Mouse (Mus musculus): Measurements from ENCODE around the gene Rapgef3. TPM values are rescaled to one million over a fixed set of nuclear protein-coding genes. Genes with fewer than 3 reads are reported as not detected.

Rapgef3 gene
- total and polyA plus RNA-seq, 3 experiments, result 6.6 to 7.4 TPM; not detected in 1

DNA sequence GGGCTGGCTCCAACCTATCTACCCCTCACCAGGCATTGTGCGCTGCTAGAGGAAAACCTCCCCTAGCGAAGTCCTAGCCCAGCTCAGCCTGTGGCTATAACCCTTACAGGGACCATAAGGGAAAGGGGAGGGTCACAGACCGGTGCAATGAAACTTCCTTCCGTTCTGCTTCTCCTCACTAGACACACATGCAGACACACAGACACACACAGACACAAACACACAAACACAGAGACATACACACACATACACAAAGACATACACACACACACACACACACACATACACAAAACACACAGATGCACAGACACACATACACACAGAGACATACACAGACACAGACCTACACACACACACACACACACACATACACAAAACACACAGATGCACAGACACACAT is 25.2 kb downstream of the Rapgef3 start:
- Histone ChIP-seq H3K9me3 (replicated peaks; ENCODE audit: insufficient read depth, low read length) (no peaks in the 10 kb centered on the region), H3K27me3 (ENCODE audit: control insufficient read depth in 1 of 2, insufficient read depth in 2 of 2, low read length in 2 of 2) (no peaks in the 10 kb centered on the region; a peak in 1 of 4 replicates), H3K9ac (ENCODE audit: control insufficient read depth, low read depth, low read length, poor library complexity, severe bottlenecking) (no peak overlapping the region), H3K79me2 (ENCODE audit: control insufficient read depth, insufficient read depth, low read length, poor library complexity) (no peaks in the 10 kb centered on the region; the same call in 1 of the 2 replicates), H3K4me3 (ENCODE audit: control insufficient read depth in 1 of 2, insufficient read depth in 1 of 2, low read depth in 2 of 2, low read length in 2 of 2) (no peak overlapping the region), H3K27ac (ENCODE audit: control insufficient read depth, low read depth, low read length) (no peak overlapping the region), H3K4me1 (ENCODE audit: control insufficient read depth in 1 of 2, insufficient read depth in 2 of 2, low read length in 2 of 2) (peaks cover 0 to 37% of the 10 kb centered on the region in 2 experiments; a peak in 3 of 4 replicates), H3K36me3 (ENCODE audit: control insufficient read depth in 1 of 2, insufficient read depth in 2 of 2, low read length in 2 of 2) (peaks cover 0 to 23% of the 10 kb centered on the region in 2 experiments; a peak in 2 of 4 replicates)
- TF ChIP-seq MAZ (IDR thresholded peaks at IDR 0.05; ENCODE audit: low read depth, low read length) (no peak), POLR2AphosphoS2 (IDR thresholded peaks at IDR 0.05; ENCODE audit: low read length) (no peak), ETS1 (IDR thresholded peaks at IDR 0.05; ENCODE audit: low read depth, low read length) (no peak), USF2 (IDR thresholded peaks at IDR 0.05; ENCODE audit: borderline replicate concordance in 1 of 2, insufficient read depth in 1 of 2, low read depth in 1 of 2, low read length in 2 of 2) (no peak)
- DNase-seq (ENCODE audit: low read depth, low spot score), result no peak

DNA sequence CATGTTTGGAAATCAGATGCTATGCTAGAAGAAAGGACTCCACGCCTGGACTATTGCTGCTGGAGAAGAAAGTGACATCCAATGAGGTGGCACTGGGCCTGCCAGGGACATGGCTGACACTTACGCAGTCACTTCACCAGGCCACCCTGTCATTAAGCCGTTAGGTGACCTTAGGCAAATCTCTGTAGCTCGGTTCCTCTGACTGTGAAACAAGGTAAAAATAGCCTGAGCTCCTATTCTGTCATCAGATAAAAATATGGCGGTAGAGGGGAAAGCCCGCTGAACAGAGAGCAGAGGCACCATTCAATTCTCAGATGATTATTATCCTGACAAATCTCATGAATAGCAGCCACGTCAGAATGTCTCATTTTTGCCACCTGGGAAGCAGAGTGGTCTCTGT is 25.7 kb downstream of the Rapgef3 start:
- TF ChIP-seq NRF1 (IDR thresholded peaks at IDR 0.05; ENCODE audit: insufficient read depth, low read depth, low read length, poor library complexity, severe bottlenecking) (no peak), GATA1 (IDR thresholded peaks at IDR 0.05; ENCODE audit: low read depth, low read length) (peak; percentile 9; the same call in 1 of the 2 replicates), POLR2A (IDR thresholded peaks at IDR 0.05; ENCODE audit: control insufficient read depth in 1 of 2, insufficient read depth in 1 of 2, low read depth in 1 of 2, low read length in 2 of 2, poor library complexity in 1 of 2) (no peak)
- H3K9ac ChIP-seq (ENCODE audit: control insufficient read depth, low read depth, low read length, poor library complexity, severe bottlenecking), result no peak overlapping the region
- H3K27me3 ChIP-seq (ENCODE audit: control insufficient read depth in 1 of 2, insufficient read depth in 2 of 2, low read length in 2 of 2), result no peaks in the 10 kb centered on the region; a peak in 1 of 4 replicates
- H3K4me1 ChIP-seq (ENCODE audit: control insufficient read depth in 1 of 2, insufficient read depth in 2 of 2, low read length in 2 of 2), result peaks cover 0 to 32% of the 10 kb centered on the region in 2 experiments; a peak in 3 of 4 replicates
- H3K36me3 ChIP-seq (ENCODE audit: control insufficient read depth in 1 of 2, insufficient read depth in 2 of 2, low read length in 2 of 2), result peaks cover 0 to 17% of the 10 kb centered on the region in 2 experiments; a peak in 2 of 4 replicates
- H3K27ac ChIP-seq (ENCODE audit: control insufficient read depth, low read depth, low read length), result no peak overlapping the region
- no peaks in the 10 kb centered on the region; the same call in 1 of the 2 replicates for H3K79me2 ChIP-seq (ENCODE audit: control insufficient read depth, insufficient read depth, low read length, poor library complexity)
- no peaks in the 10 kb centered on the region for H3K9me3 ChIP-seq (replicated peaks; ENCODE audit: insufficient read depth, low read length)
- no peak for DNase-seq (ENCODE audit: low read depth, low spot score)
- no peak overlapping the region for H3K4me3 ChIP-seq (ENCODE audit: control insufficient read depth in 1 of 2, insufficient read depth in 1 of 2, low read depth in 2 of 2, low read length in 2 of 2)

DNA sequence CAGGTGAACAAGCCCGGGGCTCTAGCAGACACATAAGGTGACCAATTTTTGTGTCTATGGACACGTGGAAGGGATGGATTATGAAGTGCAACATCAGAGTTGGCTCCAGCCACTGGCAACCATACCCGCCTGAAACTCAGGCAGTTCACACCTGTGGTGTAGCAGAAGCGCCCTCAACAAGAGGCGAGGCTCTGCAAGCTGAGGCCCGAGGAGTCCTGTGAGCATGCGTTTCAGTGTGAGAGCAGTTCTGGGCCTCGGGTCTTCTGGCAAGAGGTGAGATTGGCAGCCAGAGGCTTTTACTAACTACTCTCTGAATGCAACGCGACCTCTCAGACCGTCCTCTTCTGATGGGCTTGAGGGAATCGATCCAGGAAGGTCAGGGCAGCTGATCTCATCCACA is 26.1 kb downstream of the Rapgef3 start:
- Histone ChIP-seq H3K9ac (ENCODE audit: control insufficient read depth, low read depth, low read length, poor library complexity, severe bottlenecking) (no peak overlapping the region), H3K27me3 (ENCODE audit: control insufficient read depth in 1 of 2, insufficient read depth in 2 of 2, low read length in 2 of 2) (no peaks in the 10 kb centered on the region; a peak in 1 of 4 replicates), H3K79me2 (ENCODE audit: control insufficient read depth, insufficient read depth, low read length, poor library complexity) (no peaks in the 10 kb centered on the region; the same call in 1 of the 2 replicates), H3K4me1 (ENCODE audit: control insufficient read depth in 1 of 2, insufficient read depth in 2 of 2, low read length in 2 of 2) (peaks cover 0 to 28% of the 10 kb centered on the region in 2 experiments; a peak in 3 of 4 replicates), H3K36me3 (ENCODE audit: control insufficient read depth in 1 of 2, insufficient read depth in 2 of 2, low read length in 2 of 2) (peaks cover 0 to 17% of the 10 kb centered on the region in 2 experiments; a peak in 2 of 4 replicates), H3K9me3 (replicated peaks; ENCODE audit: insufficient read depth, low read length) (no peaks in the 10 kb centered on the region), H3K27ac (ENCODE audit: control insufficient read depth, low read depth, low read length) (no peak overlapping the region), H3K4me3 (ENCODE audit: control insufficient read depth in 1 of 2, insufficient read depth in 1 of 2, low read depth in 2 of 2, low read length in 2 of 2) (no peak overlapping the region)
- no peak for TF ChIP-seq POLR2AphosphoS5 (IDR thresholded peaks at IDR 0.05; ENCODE audit: borderline replicate concordance, low read depth, low read length)
- no peak for TF ChIP-seq KAT2A (conservative IDR thresholded peaks at IDR 0.05; ENCODE audit: low read depth, low read length)
- no peak for TF ChIP-seq RAD21 (IDR thresholded peaks at IDR 0.05; ENCODE audit: low read depth, low read length)
- no peak for TF ChIP-seq GABPA (IDR thresholded peaks at IDR 0.05; ENCODE audit: low read depth, low read length)
- no peak for TF ChIP-seq TCF12 (IDR thresholded peaks at IDR 0.05; ENCODE audit: low read depth, low read length)
- no peak for TF ChIP-seq CHD1 (IDR thresholded peaks at IDR 0.05; ENCODE audit: low read depth, low read length)
- no peak for TF ChIP-seq GATA1 (IDR thresholded peaks at IDR 0.05; ENCODE audit: low read depth, low read length)
- no peak for DNase-seq (ENCODE audit: low read depth, low spot score)

Data from MEL (cell line).